Mouse (Mus musculus) stomach, postnatal 0 days (tissue): ENCODE measurements around the gene Stim1.

Experiments used
- CTCF ChIP-seq: IDR thresholded peaks from 2 replicates; pipeline ENCODE4 v1.5.1; 2016; ENCODE audit warnings: antibody characterized with exemption, low read depth, mild to moderate bottlenecking, moderate library complexity
- EP300 ChIP-seq: optimal IDR thresholded peaks from 2 replicates; pipeline ENCODE3; 2016; ENCODE audit warnings: antibody characterized with exemption

GRCm38 (mm10) chr7:102467566-102467965 is 200.0 kb downstream of the Stim1 start:
- no peak for TF ChIP-seq CTCF
- no peak for TF ChIP-seq EP300
